Mouse (Mus musculus): ENCODE measurements around the gene Tcf25.
A peak's percentile ranks its signal among the peaks of the same experiment; 100 is the strongest.

Gene Tcf25

GRCm38 (mm10) chr8:123373403-123374238, at the start of gene Tcf25:
Gene Tcf25 (plus strand): TSS chr8:123373753.
- DNase-seq (ENCODE audit: low read depth, low spot score) = peak; percentile 96

DNA sequence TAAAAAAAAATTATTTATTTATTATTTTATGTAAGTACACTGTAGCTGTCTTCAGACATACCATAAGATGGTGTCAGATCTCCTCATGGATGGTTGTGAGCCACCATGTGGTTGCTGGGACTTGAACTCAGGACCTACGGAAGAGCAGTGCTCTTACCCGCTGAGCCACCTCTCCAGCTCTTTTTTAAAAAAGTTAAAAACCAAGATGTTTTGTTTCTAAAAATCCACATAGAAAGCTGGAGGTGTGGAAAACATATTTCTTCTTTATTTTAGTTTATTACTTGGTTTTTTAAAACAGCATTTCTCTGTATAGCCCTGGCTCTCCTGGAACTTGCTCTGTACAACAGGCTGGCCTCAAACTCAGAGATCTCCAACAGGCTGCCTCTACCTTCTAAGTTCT, 45.0 kb upstream of the Tcf25 start:
- no peak for DNase-seq (ENCODE audit: low read depth, low spot score)

DNA sequence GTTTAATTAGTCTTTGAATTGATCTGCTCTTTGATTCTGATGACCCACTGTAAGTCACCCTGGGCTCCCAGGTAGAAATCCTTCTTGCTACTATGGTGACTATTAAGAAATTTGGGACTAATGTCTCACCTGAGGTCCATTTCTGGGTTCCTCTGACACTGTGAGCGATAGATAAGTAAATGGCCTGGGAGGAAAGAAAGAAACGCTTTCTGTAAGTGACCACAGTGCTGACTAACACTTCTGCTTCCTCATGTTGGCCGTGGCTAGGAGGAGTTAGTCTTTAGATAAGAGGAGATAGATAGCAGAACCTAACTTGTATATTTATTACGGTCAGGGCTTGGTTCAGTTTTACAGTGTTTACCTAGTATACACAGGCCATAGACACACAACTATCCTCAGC, 44.2 kb upstream of the Tcf25 start:
- no peak for DNase-seq (ENCODE audit: low read depth, low spot score)

DNA sequence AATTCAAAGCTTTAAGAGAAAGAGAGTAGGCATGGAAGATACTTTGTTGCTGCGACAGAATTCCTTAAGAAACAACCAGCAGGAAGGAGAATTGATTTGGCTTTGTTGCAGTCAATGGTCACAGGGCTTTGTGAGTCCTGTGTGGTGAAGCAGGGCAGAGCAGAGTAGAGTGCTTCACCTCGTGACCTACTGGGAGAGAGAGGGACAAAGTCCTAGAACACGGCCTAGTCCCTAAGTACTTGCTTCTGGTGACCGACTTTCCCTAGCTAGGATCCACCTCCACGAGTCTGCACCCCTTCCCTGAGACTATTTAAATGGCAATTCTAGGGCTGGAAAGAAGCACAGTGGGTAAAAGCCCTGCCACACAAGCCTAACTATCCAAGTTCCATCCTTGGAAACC, 43.6 kb upstream of the Tcf25 start:
- DNase-seq (ENCODE audit: low read depth, low spot score) = no peak

DNA sequence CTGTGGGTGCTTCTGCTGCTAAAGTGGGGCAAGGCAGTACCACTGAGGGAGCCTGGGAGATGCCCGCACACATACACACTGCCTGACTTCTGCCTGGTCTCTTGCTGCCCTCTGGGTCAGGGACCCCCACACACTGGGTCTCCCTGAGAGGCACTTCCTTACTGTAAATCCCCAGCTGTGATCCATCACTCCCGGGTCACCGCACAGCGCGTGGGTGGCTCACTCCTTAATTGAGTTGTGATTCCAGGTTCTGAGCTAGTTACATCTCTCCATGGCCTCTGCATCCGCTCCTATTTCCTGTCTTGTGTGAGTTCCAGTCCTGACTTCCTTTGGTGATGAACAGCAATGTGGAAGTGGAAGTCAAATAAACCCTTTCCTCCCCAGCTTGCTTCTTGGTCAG, 42.9 kb upstream of the Tcf25 start:
- DNase-seq (ENCODE audit: low read depth, low spot score) = no peak

DNA sequence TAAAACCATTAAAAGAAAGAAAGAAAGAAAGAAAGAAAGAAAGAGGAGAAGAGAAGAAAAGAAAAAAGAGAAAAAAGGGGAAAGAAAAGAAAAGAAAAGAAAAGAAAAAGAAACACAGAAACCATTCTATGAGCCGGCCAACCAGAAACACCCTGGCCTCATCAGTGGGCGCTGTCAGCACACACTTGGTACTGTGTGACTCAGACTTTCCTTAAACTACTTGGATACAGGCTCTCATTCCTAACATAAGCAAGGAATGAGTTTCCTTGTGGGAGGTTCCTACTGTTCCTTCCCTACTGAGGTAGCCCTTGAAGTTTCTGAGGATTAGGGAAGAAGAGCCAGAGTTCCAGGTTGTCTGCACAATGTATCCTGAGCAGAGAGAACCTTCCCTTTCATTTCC, 42.3 kb upstream of the Tcf25 start:
- no peak for DNase-seq (ENCODE audit: low read depth, low spot score)

DNA sequence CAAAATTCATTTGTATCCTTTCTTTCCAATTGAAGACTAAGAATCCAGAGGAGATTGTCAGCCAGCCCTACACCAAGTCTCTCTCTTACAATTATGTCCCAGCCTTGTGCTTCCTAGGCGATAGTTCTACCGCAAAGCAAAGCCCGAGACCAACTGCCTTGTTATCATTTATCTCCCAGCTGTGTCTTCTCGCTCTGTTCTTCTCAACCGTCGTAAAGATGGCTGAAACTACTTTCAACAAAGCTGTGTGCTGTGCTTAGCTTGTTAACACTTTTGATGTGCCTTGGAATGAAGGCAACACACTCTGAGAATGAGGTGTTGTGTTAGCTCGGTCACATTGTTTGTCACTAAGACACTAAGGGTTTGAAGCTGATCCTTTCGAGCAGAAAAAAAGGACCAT, 41.7 kb upstream of the Tcf25 start:
- no peak for DNase-seq (ENCODE audit: low read depth, low spot score)

DNA sequence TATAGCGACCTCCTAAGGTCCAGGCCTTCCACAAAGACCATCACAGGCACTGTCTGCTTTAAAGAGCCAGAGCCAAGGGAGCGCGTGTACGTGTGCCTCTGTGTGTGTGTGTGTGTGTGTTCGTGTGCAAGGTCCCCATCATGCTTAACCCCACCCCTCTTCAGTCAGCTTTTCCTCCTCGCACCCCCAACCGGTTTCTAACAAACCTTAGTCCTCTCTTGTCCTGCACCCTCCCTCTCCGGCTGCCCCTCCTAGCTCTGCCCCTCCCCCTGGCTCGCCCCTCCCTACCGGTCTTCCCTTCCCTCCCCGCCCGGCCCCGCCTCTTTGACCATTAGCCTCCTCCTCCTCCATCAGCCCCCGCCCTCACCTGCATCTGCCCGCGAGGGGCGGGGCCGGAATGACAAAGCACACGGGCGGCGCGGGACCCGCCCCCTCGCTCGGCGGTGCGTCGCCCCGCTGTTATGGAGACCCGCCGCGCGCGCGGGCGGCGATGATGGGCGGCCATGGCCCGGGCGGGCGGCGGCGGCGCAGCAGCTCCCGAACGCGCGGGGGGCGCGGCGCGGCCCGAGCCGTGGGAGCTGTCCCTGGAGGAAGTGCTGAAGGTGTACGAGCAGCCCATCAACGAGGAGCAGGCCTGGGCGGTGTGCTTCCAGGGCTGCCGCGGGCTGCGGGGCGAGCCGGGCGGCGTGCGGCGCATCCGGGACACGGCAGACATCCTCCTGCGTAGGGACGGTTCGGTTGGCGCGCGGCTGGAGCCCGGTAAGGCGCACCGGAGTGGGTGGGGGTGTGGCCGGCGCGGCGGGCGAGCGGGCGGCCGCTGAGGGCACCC, 41.1 kb upstream of the Tcf25 start, which contains the start of gene Spire2:
TSS of gene Spire2 (plus strand) at position 452 of the 829 bp plus-strand sequence.
- DNase-seq (ENCODE audit: low read depth, low spot score) = peak; percentile 79

- DNase-seq (ENCODE audit: low read depth, low spot score) = no peak
Observed at GRCm38 (mm10) chr8:123333091-123333587, 40.4 kb upstream of the Tcf25 start.

DNA sequence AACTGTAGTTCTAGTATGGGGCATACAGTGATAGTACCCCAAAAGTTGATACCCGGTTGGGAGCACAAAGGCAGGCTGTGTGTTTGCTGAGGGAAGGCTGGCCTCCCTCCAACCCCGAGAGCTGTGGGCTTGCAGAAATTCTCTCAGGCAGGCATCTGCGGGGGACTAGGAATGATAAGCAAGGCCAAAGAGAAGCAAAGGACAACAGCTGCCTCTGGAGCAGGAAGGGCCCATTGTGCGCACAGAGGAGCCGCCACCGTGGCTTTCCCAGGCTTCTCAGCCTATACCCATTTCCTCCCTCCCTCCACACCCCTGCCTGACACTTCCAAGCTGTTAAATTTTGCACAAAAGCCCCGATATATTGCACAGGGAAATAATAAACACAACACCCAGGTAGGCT, 39.7 kb upstream of the Tcf25 start:
- DNase-seq (ENCODE audit: low read depth, low spot score) = no peak

DNA sequence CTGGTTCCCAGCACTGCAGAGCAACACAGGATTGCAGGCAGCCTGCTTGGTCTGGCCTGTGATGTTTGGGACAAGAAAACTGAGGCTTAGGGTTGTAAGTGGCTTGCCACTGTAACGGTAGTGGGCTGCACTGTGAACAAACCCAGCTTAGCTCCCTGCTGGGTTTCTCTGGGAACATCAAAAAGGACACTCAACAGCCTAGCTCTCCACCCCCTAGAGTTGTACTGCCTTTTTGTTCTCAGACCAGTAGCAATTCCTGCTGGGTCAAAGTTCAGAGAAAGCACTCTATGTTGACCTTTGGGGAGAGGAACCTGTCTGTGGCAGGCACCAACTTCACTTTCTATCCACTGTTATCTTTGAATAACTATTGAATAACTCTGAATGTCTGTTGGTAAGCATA, 39.1 kb upstream of the Tcf25 start:
- DNase-seq (ENCODE audit: low read depth, low spot score) = no peak

DNA sequence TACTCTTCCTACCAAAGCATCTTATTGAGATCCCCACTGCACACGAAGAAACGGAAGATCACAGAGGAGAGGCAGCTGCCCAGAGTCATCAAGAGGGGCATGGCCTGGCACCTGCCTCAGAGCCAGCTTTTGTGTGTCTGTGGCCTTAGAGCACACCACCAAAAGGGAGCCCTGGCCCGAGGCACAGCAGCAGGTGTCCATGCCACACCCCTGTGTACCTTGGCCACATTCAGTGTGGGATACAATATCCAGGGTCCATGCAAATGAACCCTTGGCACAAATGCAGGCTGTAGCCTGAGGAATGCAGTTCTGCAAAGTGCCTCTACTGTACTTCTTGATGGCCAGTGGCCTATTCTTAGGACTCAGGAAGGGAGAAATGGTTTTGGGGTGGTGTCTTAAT, 36.1 kb upstream of the Tcf25 start:
- DNase-seq (ENCODE audit: low read depth, low spot score) = no peak

DNA sequence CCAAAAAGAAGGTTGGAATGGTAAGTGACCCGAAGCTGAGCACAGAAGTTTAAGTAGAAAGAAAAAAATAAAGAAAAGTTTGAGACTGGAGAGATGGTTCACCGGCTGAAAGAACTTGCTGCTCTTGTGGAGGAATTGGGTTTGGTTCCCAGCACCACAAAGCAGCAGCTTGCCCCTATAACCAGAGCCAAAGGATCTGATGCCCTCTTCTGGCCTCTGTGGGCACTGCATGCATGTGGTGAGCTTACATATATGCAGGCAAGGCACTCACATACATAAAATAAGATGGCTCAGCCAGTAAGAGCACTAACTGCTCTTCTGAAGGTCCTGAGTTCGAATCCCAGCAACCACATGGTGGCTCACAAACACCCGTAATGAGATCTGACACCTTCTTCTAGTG, 33.5 kb upstream of the Tcf25 start:
- no peak for DNase-seq (ENCODE audit: low read depth, low spot score)

GRCm38 (mm10) chr8:123341040-123342015, 32.2 kb upstream of the Tcf25 start:
- no peak for DNase-seq (ENCODE audit: low read depth, low spot score)

DNA sequence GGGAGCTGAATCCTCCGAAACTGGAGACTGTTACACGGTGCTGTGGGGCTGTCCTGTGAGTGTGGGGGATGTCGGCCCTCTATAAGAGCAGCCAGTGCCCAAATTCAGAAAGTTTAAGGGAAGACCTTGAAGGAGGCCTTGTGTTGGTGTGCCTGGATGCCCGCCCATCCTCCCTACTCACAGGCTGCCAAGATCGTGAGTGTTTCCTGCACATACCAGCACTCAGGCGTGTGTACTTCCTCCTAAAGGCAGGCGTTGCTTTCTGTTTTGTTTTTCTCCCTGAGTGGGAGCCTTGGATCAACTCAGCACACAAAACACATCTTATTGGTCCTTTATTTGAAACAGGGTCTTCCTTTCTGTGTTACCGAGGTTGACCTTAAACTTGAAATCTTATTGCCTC, 31.3 kb upstream of the Tcf25 start:
- DNase-seq (ENCODE audit: low read depth, low spot score) = no peak

GRCm38 (mm10) chr8:123342911-123343310, 30.6 kb upstream of the Tcf25 start:
- no peak for DNase-seq (ENCODE audit: low read depth, low spot score)

DNA sequence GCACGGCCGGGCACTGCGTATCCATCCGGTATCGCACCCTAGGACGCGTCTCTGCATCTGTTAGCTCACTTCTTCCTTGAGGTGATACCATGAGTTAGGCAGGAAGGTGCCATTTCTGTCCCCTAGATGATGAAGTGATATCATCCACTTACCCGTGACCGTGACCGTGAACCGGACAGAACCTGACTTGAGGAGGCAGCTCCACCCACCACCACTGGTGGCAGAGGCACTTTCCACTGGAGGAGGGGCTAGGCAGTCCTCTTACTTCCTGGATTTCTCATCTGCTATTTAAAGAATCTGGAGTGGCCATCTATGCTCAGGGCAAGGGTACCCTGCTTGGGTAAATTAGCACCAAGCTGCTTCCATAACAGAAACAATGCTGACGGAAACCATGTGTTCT, 30.1 kb upstream of the Tcf25 start:
- DNase-seq (ENCODE audit: low read depth, low spot score) = no peak

DNA sequence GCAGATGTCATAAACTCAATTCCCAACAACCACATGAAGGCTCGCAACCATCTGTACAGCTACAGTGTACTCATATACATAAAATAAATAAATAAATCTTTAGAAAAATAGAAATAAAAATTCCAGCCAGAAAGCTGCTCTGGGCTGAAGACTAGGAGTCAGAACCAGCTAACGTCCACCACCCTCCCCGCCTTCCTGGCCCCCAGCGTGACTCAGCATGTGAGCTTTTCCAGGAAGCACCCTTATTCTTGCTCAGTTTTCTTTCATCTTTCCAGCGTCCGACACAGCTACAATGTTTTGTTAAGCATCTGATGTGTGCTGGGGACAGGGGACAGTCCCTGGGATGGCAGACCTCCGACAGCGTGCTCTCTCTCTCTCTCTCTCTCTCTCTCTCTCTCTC, 28.4 kb upstream of the Tcf25 start:
- DNase-seq (ENCODE audit: low read depth, low spot score) = no peak

GRCm38 (mm10) chr8:123345856-123346255, 27.7 kb upstream of the Tcf25 start:
- no peak for DNase-seq (ENCODE audit: low read depth, low spot score)

DNA sequence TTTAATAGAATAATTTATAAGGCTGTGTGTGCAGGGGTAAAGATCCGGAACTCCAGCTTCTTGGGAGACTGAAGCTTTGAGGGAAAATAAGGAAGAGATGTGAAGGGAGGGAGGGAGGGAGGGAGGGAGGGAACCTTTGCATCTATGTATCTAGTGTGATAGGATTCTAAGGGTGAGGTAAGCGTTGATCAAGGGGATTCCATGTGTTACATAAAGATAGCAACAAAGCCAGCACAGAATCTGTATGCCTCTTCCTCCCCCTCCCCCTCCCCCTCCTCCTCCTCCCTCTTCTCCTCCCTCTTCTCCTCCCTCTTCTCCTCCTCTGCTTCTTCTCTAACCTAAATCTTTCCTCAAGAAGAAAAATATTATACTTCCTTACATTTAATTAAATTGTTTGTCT, 26.3 kb upstream of the Tcf25 start:
- DNase-seq (ENCODE audit: low read depth, low spot score) = no peak

- DNase-seq (ENCODE audit: low read depth, low spot score) = no peak
Observed at GRCm38 (mm10) chr8:123348237-123348843, 25.2 kb upstream of the Tcf25 start.

Measured in retina, postnatal 7 days (tissue).